Mouse (Mus musculus): ENCODE results near the gene Pygo2. TPM values are rescaled to one million over a fixed set of nuclear protein-coding genes. Genes with fewer than 3 reads are reported as not detected.
A peak's percentile ranks its signal among the peaks of the same experiment; 100 is the strongest.

Pygo2 gene
- polyA plus RNA-seq, 1 experiment from 2014 or later: 21.3 TPM

DNA sequence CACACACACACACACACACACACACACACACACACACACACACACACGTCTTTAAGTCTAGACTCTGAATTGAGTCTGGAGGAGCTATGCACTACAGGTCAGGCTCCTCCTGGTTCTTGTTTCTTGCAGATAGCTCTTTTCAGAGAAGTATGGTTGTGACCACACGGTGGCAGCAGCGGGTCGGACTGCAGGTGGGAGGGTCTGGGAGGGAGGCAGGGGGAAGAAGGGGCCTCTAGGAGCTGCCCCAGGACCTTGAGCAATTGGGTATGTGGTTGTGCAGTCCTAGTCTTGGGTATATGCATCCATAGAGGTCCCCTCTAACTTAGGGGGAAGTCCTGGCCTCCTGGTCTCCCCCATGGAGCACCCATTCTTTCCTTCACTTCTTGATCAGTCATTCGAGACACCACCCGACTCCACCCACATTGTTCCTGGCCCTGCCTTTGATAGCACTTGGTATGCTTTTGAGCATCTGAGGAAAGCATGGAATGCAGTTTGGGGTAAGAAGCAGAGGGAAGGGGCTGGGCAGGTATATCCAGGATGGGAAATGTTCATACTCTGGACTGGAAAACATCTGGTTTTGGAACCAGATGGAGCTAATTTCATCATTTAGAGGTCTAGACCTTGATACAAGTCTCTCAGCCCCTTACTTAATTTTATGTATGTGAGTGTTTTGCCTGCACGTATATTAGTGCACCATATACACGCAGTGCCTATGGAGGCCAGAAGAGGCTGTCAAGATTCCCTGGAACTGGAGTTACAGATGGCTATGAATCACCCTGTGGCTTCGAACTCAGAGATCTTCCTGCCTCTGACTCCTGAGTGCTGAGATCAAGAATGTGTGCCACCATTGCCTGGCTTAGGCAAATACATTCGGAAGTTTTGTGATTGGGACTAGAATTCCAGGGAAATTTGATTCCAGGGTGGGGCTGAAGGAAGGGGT is 27.0 kb downstream of the Pygo2 start:
- peak; percentile 90 for DNase-seq (ENCODE audit: low spot score)

DNA sequence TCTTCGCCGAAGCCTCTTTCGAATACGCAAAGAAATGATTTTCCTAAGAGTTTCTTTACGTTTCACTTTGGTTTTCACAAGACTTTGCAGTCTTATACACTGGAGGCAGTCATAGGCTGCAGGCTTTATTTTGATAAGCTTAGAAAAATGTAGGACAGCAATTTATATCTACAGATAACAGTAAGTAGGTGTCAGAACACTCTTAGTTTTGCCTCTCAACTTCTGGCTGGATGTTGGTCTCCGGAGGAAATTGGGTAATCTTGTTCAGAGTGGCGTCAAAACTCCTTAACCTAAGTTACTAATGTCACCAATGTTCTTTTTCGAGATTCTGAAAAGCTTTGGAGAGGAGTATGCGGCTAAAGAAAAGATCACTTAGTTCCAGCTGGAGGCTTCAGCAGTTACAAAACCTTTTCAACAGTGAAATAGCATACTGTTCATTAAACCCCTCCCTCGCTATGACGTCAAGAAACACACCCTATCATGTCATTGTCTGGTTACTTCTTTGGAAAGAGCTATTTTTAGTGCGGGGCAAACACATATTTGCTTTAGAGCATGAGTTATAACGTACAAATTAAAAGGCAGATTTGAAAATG is 28.5 kb downstream of the Pygo2 start:
- DNase-seq (ENCODE audit: low spot score): no peak

DNA sequence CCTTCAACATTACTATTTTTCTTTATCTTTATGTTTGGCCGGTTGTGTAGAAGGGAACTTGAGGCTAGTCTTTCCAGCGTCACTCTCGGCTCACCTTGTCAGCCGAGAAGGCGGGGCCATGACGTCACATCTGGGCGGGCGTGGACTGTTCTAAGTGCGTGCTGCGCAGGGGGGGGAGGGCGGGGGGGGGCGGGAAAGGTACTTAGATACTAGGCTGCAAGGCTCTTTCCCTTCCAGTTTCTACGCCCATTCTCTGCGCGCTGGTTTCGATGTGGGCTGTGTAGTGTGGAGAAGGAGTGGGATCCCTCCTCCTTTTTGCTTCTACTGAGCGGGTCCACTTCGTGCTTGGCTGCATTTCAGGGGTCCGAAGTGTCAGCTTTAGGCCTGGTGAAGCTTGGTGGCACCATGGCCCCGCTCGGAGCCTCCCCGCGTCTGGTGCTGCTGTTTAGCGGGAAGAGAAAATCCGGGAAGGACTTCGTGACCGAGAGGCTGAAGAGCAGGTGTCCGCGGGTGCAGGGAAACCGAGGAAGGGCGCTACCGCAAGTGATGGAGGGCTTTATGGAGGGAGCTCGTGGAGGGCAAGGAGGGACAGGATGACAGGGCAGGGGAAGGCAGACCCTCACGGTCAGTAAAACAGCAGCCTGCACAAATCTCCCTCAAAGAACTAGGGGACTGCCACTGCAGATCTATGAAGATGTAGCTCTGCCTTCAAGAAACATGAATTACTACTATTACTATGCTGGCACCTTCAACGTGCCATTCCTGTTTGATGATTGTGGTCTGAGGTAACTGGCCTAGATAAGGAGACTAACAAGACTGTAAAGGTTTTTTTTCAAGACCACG is 29.2 kb downstream of the Pygo2 start:
- DNase-seq (ENCODE audit: low spot score): peak; percentile 92

DNA sequence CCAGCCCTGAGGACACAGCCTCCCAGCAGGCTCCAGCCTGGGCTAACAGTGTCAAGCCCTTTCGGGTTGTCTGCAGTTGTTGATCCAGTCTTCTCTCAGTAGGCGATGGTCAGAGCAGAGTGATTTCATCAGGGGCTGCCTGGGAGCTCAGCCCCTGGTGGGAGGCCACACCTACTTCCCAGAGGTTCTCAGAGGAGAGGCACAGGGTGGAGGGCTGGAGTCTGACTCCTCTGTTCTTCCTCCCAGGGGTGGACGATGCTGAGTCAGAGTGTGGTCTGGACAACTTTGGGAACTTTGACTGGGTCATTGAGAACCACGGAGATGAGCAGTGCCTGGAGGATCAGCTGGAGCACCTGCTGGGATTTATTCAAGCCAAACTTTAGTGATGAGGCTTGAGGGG is 38.3 kb downstream of the Pygo2 start:
- DNase-seq (ENCODE audit: low spot score): no peak

DNA sequence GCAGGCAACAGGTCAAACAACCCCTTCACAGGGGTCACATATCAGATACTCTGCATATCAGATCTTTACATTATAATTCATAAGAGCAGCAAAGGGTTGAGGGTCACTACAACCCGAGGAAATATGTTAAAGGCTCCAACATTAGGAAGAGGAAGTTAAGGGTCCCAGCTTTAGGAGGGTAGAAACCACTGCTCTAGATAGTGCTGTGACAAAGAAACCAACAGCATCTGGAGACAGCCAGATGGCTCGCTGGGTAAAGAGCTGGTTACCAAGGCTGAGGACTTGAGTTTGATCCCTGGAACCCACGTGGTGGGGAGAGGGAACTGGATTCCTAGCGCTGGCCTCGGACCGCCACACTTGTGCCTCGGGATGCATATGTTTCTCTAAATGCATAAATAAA is 42.3 kb downstream of the Pygo2 start:
- DNase-seq (ENCODE audit: low spot score): no peak

DNA sequence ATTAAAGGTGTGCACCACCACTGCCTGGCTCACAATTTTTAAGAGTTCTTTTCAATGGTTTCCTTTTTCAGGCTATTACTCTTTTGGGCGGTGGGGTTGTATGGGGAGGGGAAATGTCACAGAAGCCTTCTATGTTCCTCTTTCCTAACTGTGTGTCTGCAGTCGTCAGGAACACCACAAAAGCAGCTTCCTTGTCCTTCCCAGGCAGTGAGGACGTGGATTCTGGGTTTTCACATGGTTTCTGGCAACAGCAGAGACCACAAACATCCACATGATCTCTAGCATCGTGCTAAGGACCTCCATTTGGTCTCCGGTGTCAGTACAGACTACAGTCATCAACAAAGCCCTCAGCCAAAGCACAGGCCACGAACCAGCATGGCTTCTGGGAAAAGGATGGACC is 43.8 kb downstream of the Pygo2 start:
- no peak for DNase-seq (ENCODE audit: low spot score)

DNA sequence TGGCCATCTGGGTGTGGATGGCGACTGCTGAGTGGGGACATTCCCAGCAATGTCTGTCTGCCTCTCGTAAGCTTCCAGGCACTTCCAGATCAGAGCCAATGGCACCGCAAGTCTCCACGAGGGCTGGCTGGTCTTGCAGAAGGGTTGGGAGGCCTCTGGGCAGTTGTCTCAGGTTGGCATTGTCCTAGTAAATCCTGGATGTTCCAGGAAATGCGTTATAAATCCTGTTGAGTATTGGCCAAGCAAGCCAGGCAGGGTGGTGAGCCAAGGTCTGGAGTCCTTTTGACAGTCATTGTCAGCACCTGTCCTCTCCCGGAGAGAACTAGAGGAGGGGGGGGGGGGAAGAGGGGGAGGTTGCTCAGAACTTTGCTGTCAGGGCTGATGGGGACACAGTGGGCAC is 49.0 kb downstream of the Pygo2 start:
- no peak for DNase-seq (ENCODE audit: low spot score)

DNA sequence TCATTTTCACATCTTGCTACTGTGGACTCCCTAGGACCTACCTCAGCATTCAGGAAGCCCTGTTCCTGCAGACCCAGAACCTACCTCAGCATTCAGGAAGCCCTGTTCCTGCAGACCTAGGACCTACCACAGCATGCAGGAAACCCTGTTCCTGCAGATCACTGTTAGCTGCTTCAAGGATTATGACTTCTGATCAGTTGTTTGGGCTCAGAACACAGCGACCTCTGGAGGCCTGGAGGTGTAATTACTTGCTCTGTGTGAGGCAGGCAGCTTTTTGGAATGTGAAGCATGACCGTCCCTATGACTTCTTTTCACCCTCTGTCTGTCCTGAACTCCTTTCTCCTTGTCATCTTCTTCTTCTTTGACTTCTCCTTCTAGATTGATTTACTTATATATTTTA is 51.5 kb downstream of the Pygo2 start:
- DNase-seq (ENCODE audit: low spot score): peak; percentile 70

DNA sequence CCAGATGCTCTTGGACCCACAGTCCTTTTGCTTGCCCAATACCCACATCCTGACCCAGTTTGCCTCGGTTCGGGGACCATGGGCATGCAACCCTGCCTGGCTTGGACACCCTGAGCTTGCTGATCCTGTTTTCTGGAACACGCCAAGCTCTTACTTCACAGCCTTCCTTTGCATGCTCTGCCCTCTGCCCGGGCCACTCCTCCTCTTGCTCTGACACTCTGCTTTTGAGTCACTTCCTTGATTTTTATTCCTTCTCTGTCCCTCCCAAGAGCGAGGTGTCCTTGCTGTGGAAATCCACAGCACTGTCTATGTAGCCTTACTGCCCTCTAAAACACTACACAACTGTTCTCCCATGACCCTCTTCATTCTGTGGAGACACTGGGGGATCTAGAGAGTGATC is 52.2 kb downstream of the Pygo2 start:
- no peak for DNase-seq (ENCODE audit: low spot score)

Other genes with a start within 250 kb of the Pygo2 start
- gene Fam189b, start 247.1 kb upstream of the Pygo2 start, polyA plus RNA-seq (2015; fragmentation: Nextera tagmentation; extraction: Ambion mirVana): 71.2 and 80.1 TPM in 2 replicates
- gene Gba, start 227.3 kb upstream of the Pygo2 start, polyA plus RNA-seq (2015; fragmentation: Nextera tagmentation; extraction: Ambion mirVana): 51.3 and 51.8 TPM in 2 replicates
- gene Thbs3, start 215.0 kb upstream of the Pygo2 start, polyA plus RNA-seq (2015; fragmentation: Nextera tagmentation; extraction: Ambion mirVana): 4.9 and 6.2 TPM in 2 replicates
- gene Mtx1, start 203.1 kb upstream of the Pygo2 start, polyA plus RNA-seq (2015; fragmentation: Nextera tagmentation; extraction: Ambion mirVana): 206 and 223 TPM in 2 replicates
- 1.4 and 2.4 TPM in 2 replicates for gene Muc1, start 201.2 kb upstream of the Pygo2 start, polyA plus RNA-seq (2015; fragmentation: Nextera tagmentation; extraction: Ambion mirVana)
- 304 and 318 TPM in 2 replicates for gene Krtcap2, start 184.2 kb upstream of the Pygo2 start, polyA plus RNA-seq (2015; fragmentation: Nextera tagmentation; extraction: Ambion mirVana)
- gene Trim46, start 183.9 kb upstream of the Pygo2 start, polyA plus RNA-seq (2015; fragmentation: Nextera tagmentation; extraction: Ambion mirVana): 0.98 and 1.6 TPM in 2 replicates
- gene Dpm3, start 170.9 kb upstream of the Pygo2 start, polyA plus RNA-seq (2015; fragmentation: Nextera tagmentation; extraction: Ambion mirVana): 163 and 167 TPM in 2 replicates
- 84.7 and 87.2 TPM in 2 replicates for gene Slc50a1, start 159.6 kb upstream of the Pygo2 start, polyA plus RNA-seq (2015; fragmentation: Nextera tagmentation; extraction: Ambion mirVana)
- gene Efna1, start 149.1 kb upstream of the Pygo2 start, polyA plus RNA-seq (2015; fragmentation: Nextera tagmentation; extraction: Ambion mirVana): 12.4 and 13.2 TPM in 2 replicates
- gene Efna3, start 107.2 kb upstream of the Pygo2 start, polyA plus RNA-seq (2015; fragmentation: Nextera tagmentation; extraction: Ambion mirVana): 0.82 and 1.0 TPM in 2 replicates
- 5.3 and 6.0 TPM in 2 replicates for gene Efna4, start 92.2 kb upstream of the Pygo2 start, polyA plus RNA-seq (2015; fragmentation: Nextera tagmentation; extraction: Ambion mirVana)
- 17.4 and 18.1 TPM in 2 replicates for gene Adam15, start 80.2 kb upstream of the Pygo2 start, polyA plus RNA-seq (2015; fragmentation: Nextera tagmentation; extraction: Ambion mirVana)
- not detected in 2 replicates for gene Dcst2, start 68.2 kb upstream of the Pygo2 start, polyA plus RNA-seq (2015; fragmentation: Nextera tagmentation; extraction: Ambion mirVana)
- 0.10 and 0.14 TPM in 2 replicates for gene Dcst1, start 65.0 kb upstream of the Pygo2 start, polyA plus RNA-seq (2015; fragmentation: Nextera tagmentation; extraction: Ambion mirVana)
- gene Zbtb7b, start 35.4 kb upstream of the Pygo2 start, polyA plus RNA-seq (2015; fragmentation: Nextera tagmentation; extraction: Ambion mirVana): 4.1 and 4.6 TPM in 2 replicates
- not detected in 2 replicates for gene Lenep, start 27.4 kb upstream of the Pygo2 start, polyA plus RNA-seq (2015; fragmentation: Nextera tagmentation; extraction: Ambion mirVana)
- gene Flad1, start 18.3 kb upstream of the Pygo2 start, polyA plus RNA-seq (2015; fragmentation: Nextera tagmentation; extraction: Ambion mirVana): 29.5 and 32.6 TPM in 2 replicates
- gene Cks1b, start 11.8 kb upstream of the Pygo2 start, polyA plus RNA-seq (2015; fragmentation: Nextera tagmentation; extraction: Ambion mirVana): 466 and 485 TPM in 2 replicates
- 37.2 and 44.7 TPM in 2 replicates for gene Shc1, start 11.8 kb upstream of the Pygo2 start, polyA plus RNA-seq (2015; fragmentation: Nextera tagmentation; extraction: Ambion mirVana)
- 23.1 and 27.3 TPM in 2 replicates for gene Pbxip1, start 6.5 kb downstream of the Pygo2 start, polyA plus RNA-seq (2015; fragmentation: Nextera tagmentation; extraction: Ambion mirVana)
- gene Pmvk, start 24.3 kb downstream of the Pygo2 start, polyA plus RNA-seq (2015; fragmentation: Nextera tagmentation; extraction: Ambion mirVana): 39.3 and 40.3 TPM in 2 replicates
- 7.3 and 8.8 TPM in 2 replicates for gene Kcnn3, start 90.0 kb downstream of the Pygo2 start, polyA plus RNA-seq (2015; fragmentation: Nextera tagmentation; extraction: Ambion mirVana)